Mouse (Mus musculus) stomach, embryonic 14.5 days (tissue): ENCODE data around the gene Akr1b7. TPM values are rescaled to one million over a fixed set of nuclear protein-coding genes. Genes with fewer than 3 reads are reported as not detected.

Experiments used
- ATAC-seq: fragments of 200-750 bp; cut with Nextera tagmentation; 2 replicates; pipeline ENCODE4 v1.8.0; 2017; ENCODE audit warnings: low read depth, moderate TSS enrichment; ENCODE audit not compliant: insufficient number of reproducible peaks, insufficient read depth, low FRiP score
- H3K27ac ChIP-seq: fragments of 300-500 bp; sonication (generic); 2 replicates; pipeline ENCODE4 v1.5.1; 2014; ENCODE audit warnings: mild to moderate bottlenecking, low read length, moderate library complexity, mixed read lengths
- H3K27me3 ChIP-seq: fragments of 300-500 bp; sonication (generic); 2 replicates; pipeline ENCODE4 v1.6.1; 2014; ENCODE audit warnings: low read length, control low read depth, mixed read lengths; ENCODE audit not compliant: control insufficient read depth, insufficient read depth
- H3K36me3 ChIP-seq: fragments of 300-500 bp; sonication (generic); 2 replicates; pipeline ENCODE4 v1.6.1; 2014; ENCODE audit warnings: mild to moderate bottlenecking, control low read depth, low read length, moderate library complexity, mixed read lengths; ENCODE audit not compliant: control insufficient read depth, insufficient read depth
- H3K4me1 ChIP-seq: fragments of 300-500 bp; sonication (generic); 2 replicates; pipeline ENCODE4 v1.6.1; 2014; ENCODE audit warnings: low read length, control low read depth, mixed read lengths; ENCODE audit not compliant: control insufficient read depth, insufficient read depth
- H3K4me2 ChIP-seq: fragments of 300-500 bp; sonication (generic); replicated peaks from 2 replicates; pipeline ENCODE4 v1.6.1; 2014; ENCODE audit warnings: low read depth, low read length, control low read depth
- H3K4me3 ChIP-seq: fragments of 300-500 bp; sonication (generic); 2 replicates; pipeline ENCODE4 v1.5.1; 2014; ENCODE audit warnings: low read depth, low read length, control low read depth
- H3K9ac ChIP-seq: fragments of 300-500 bp; sonication (generic); replicated peaks from 2 replicates; pipeline ENCODE4 v1.6.1; 2014; ENCODE audit warnings: low read depth, mild to moderate bottlenecking, control low read depth, low read length, moderate library complexity, mixed read lengths
- H3K9me3 ChIP-seq: fragments of 300-500 bp; sonication (generic); 2 replicates; pipeline ENCODE4 v1.6.1; 2016; ENCODE audit warnings: low read depth, low read length, control low read depth; ENCODE audit not compliant: control insufficient read depth
- WGBS: fragments of 180-500 bp; shearing (Covaris S2); extraction: QIAGEN DNeasy Blood & Tissue Kit; methylation state at CpG from one replicate; pipeline ENCODE4 v1.1.7; 2014; 5-methylcytosine and 5-hydroxymethylcytosine counted together
- polyA plus RNA-seq: library from polyadenylated mRNA; unstranded; fragments of >200 nt; fragmentation: Nextera tagmentation; extraction: Ambion mirVana; gene quantifications from 2 replicates; pipeline ENCODE4 v1.2.1, GENCODE M21; 2014

The Akr1b7 gene
- polyA plus RNA-seq, 1 experiment from 2014 or later = not detected

- Histone ChIP-seq H3K9ac (no peak within 1 kb of the TSS; the same call in 1 of the 2 replicates), H3K4me1 (no peaks in the 10 kb centered on the region), H3K4me3 (peak within 1 kb of the TSS; percentile 43), H3K4me2 (peak within 1 kb of the TSS; percentile 74), H3K27ac (peak within 1 kb of the TSS; percentile 56; the same call in 1 of the 2 replicates), H3K36me3 (no peaks in the 10 kb centered on the region), H3K27me3 (no peaks in the 10 kb centered on the region), H3K9me3 (no peaks in the 10 kb centered on the region)
- 1% methylated on average over 17 of the region's 17 CpGs for WGBS
- peak; percentile 70; the same call in 1 of the 2 replicates for ATAC-seq
Observed at GRCm38 (mm10) chr6:34384110-34384661, 27.9 kb upstream of the Akr1b7 start, which contains the start of gene Akr1b10. Gene Akr1b10, plus strand, starts transcription at chr6:34384218.

DNA sequence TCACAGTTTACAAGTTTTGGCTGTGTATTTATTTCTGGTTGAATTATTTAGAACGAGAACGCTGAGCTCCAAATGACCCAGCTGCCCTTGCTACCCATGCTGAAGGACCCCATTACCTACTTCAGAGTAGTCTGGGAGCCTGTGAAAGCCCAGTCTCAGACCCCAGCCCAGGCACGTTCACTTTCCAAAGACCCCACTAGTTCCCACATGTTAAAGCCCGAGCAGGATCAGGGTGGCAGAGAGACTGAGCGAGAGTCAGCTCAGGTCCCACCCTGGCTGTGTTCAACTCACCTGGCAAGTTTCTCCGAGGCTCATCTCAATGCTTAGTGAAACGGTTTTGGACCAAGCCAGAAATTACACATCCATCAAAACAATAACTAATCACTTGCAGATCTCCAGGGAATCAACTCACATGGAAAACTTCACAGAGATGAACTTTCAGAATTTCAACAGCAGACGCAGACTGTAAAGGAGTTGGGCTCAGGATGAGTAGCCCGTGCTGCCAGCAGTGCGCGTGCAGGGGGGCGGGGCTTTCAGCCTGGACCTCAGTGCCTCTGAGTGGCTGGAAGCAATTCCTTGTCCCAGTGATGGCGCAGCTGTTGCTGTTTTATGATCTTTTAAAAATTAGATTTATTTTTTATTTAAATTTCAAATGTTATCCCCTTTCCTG is 27.3 kb upstream of the Akr1b7 start:
- Histone ChIP-seq H3K4me1 (no peaks in the 10 kb centered on the region), H3K36me3 (no peaks in the 10 kb centered on the region), H3K9me3 (no peaks in the 10 kb centered on the region), H3K4me2 (peak overlapping the region; percentile 74), H3K27ac (peak overlapping the region; percentile 56; the same call in 1 of the 2 replicates), H3K27me3 (no peaks in the 10 kb centered on the region), H3K4me3 (peak overlapping the region; percentile 43), H3K9ac (no peak overlapping the region; the same call in 1 of the 2 replicates)
- 1% methylated on average over 13 of the region's 13 CpGs for WGBS
- ATAC-seq = peak; percentile 68; the same call in 1 of the 2 replicates

- ATAC-seq = no peak
- 80% methylated on average over 4 of the region's 4 CpGs for WGBS
- H3K27ac ChIP-seq = no peak overlapping the region
- no peak overlapping the region for H3K9ac ChIP-seq
- no peaks in the 10 kb centered on the region for H3K36me3 ChIP-seq
- H3K27me3 ChIP-seq = no peaks in the 10 kb centered on the region
- H3K4me2 ChIP-seq = no peak overlapping the region
- H3K4me1 ChIP-seq = no peaks in the 10 kb centered on the region
- H3K4me3 ChIP-seq = no peak overlapping the region
- no peaks in the 10 kb centered on the region for H3K9me3 ChIP-seq
Observed at GRCm38 (mm10) chr6:34388420-34389156, 23.5 kb upstream of the Akr1b7 start.

- Histone ChIP-seq H3K9ac (no peak overlapping the region), H3K36me3 (no peaks in the 10 kb centered on the region), H3K27me3 (no peaks in the 10 kb centered on the region), H3K4me1 (no peaks in the 10 kb centered on the region), H3K4me3 (no peak overlapping the region), H3K27ac (no peak overlapping the region), H3K4me2 (no peak overlapping the region), H3K9me3 (no peaks in the 10 kb centered on the region)
- no peak for ATAC-seq
- 68% methylated on average over 5 of the region's 5 CpGs for WGBS
Observed at GRCm38 (mm10) chr6:34395897-34396296, 16.2 kb upstream of the Akr1b7 start.

DNA sequence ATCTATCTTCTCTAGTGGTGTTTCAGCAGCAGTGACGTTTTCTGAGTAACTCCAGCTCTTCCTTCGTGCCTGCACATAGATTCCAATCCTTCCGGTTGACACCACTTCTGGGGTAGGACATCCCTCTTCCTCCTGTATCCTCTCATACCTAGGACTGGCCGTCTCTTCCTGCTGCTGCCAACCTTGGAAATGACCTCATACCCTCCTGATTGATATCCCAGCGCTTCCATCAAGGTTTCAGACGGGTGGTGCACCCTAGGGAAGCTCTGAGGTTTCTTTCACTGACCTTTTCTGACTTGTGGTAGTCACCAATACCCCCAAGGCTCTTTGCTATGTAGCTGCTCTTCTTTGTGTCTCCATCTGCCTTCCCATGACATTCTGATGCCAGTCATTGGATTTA is 13.7 kb upstream of the Akr1b7 start:
- Histone ChIP-seq H3K36me3 (no peaks in the 10 kb centered on the region), H3K4me3 (no peak overlapping the region), H3K9me3 (no peaks in the 10 kb centered on the region), H3K9ac (no peak overlapping the region), H3K4me2 (no peak overlapping the region), H3K27ac (no peak overlapping the region), H3K27me3 (no peaks in the 10 kb centered on the region), H3K4me1 (no peaks in the 10 kb centered on the region)
- 85% methylated on average over 6 of the region's 6 CpGs for WGBS
- no peak for ATAC-seq

- H3K9me3 ChIP-seq = no peaks in the 10 kb centered on the region
- no peak overlapping the region for H3K4me2 ChIP-seq
- no peak overlapping the region for H3K4me3 ChIP-seq
- no peaks in the 10 kb centered on the region for H3K27me3 ChIP-seq
- ATAC-seq = no peak
- H3K27ac ChIP-seq = no peak overlapping the region
- WGBS = 74% methylated on average over 13 of the region's 13 CpGs
- no peak overlapping the region for H3K9ac ChIP-seq
- no peaks in the 10 kb centered on the region for H3K36me3 ChIP-seq
- no peaks in the 10 kb centered on the region for H3K4me1 ChIP-seq
Observed at GRCm38 (mm10) chr6:34399606-34400220, 12.4 kb upstream of the Akr1b7 start.

- no peaks in the 10 kb centered on the region for H3K4me1 ChIP-seq
- no peak overlapping the region for H3K4me3 ChIP-seq
- no peaks in the 10 kb centered on the region for H3K36me3 ChIP-seq
- no peaks in the 10 kb centered on the region for H3K9me3 ChIP-seq
- no peak overlapping the region for H3K4me2 ChIP-seq
- no peaks in the 10 kb centered on the region for H3K27me3 ChIP-seq
- no peak overlapping the region for H3K9ac ChIP-seq
- H3K27ac ChIP-seq = no peak overlapping the region
- 81% methylated on average over 2 of the region's 2 CpGs for WGBS
- ATAC-seq = no peak
Observed at GRCm38 (mm10) chr6:34400696-34401095, 11.4 kb upstream of the Akr1b7 start.

- ATAC-seq = no peak
- Histone ChIP-seq H3K36me3 (no peaks in the 10 kb centered on the region), H3K9ac (no peak overlapping the region), H3K9me3 (peaks cover 3% of the 10 kb centered on the region; the same call in 1 of the 2 replicates), H3K4me2 (no peak overlapping the region), H3K4me1 (no peaks in the 10 kb centered on the region), H3K27me3 (no peaks in the 10 kb centered on the region), H3K27ac (no peak overlapping the region), H3K4me3 (no peak overlapping the region)
- WGBS = 87% methylated on average over 4 of the region's 4 CpGs
Observed at GRCm38 (mm10) chr6:34406746-34407145, 5.4 kb upstream of the Akr1b7 start.
